Mouse (Mus musculus) intestine, postnatal 0 days (tissue): Measurements from ENCODE around the gene Lce1c. TPM values are rescaled to one million over a fixed set of nuclear protein-coding genes. Genes with fewer than 3 reads are reported as not detected.

ENCODE experiments used
- ATAC-seq: fragments of 200-750 bp; cut with Nextera tagmentation; 2 replicates; pipeline ENCODE4 v1.8.0; 2017; ENCODE audit warnings: mild to moderate bottlenecking, moderate TSS enrichment, moderate library complexity
- H3K27ac ChIP-seq: fragments of 300-500 bp; sonication (generic); 2 replicates; pipeline ENCODE4 v1.5.1; 2014; ENCODE audit warnings: mild to moderate bottlenecking, low read depth, low read length, moderate library complexity
- H3K27me3 ChIP-seq: fragments of 300-500 bp; sonication (generic); replicated peaks from 2 replicates; pipeline ENCODE4 v1.6.1; 2014; ENCODE audit warnings: low read length, mixed read lengths; ENCODE audit not compliant: control insufficient read depth, insufficient read depth
- H3K36me3 ChIP-seq: fragments of 300-500 bp; sonication (generic); 2 replicates; pipeline ENCODE4 v1.6.1; 2014; ENCODE audit warnings: mild to moderate bottlenecking, moderate library complexity; ENCODE audit not compliant: control insufficient read depth, insufficient read depth
- H3K4me1 ChIP-seq: fragments of 300-500 bp; sonication (generic); replicated peaks from 2 replicates; pipeline ENCODE4 v1.6.1; 2014; ENCODE audit warnings: antibody characterized with exemption, low read length, mixed read lengths; ENCODE audit not compliant: control insufficient read depth, insufficient read depth
- H3K4me2 ChIP-seq: fragments of 300-500 bp; sonication (generic); replicated peaks from 2 replicates; pipeline ENCODE4 v1.6.1; 2014; ENCODE audit warnings: low read depth, mild to moderate bottlenecking, moderate library complexity
- H3K4me3 ChIP-seq: fragments of 300-500 bp; sonication (generic); 2 replicates; pipeline ENCODE4 v1.5.1; 2014; ENCODE audit warnings: low read depth, low read length
- H3K9ac ChIP-seq: fragments of 300-500 bp; sonication (generic); 2 replicates; pipeline ENCODE4 v1.6.1; 2014; ENCODE audit warnings: mild to moderate bottlenecking, low read depth, low read length
- H3K9me3 ChIP-seq: fragments of 300-500 bp; sonication (generic); 2 replicates; pipeline ENCODE4 v1.6.1; 2016; ENCODE audit warnings: mixed run types; ENCODE audit not compliant: control insufficient read depth
- CTCF ChIP-seq: sonication (generic); IDR thresholded peaks from 2 replicates; pipeline ENCODE4 v1.5.1; 2016; ENCODE audit warnings: low read depth, mild to moderate bottlenecking, control low read depth, antibody characterized with exemption, moderate library complexity
- WGBS: fragments of 180-500 bp; shearing (Covaris S2); extraction: QIAGEN DNeasy Blood & Tissue Kit; methylation state at CpG from one replicate; pipeline ENCODE4 v1.1.7; 2014; 5-methylcytosine and 5-hydroxymethylcytosine counted together
- polyA plus RNA-seq: library from polyadenylated mRNA; unstranded; fragments of >200 nt; fragmentation: Nextera tagmentation; extraction: Ambion mirVana; gene quantifications from 2 replicates; pipeline ENCODE4 v1.2.1, GENCODE M21; 2015

Lce1c gene
- polyA plus RNA-seq, 1 experiment from 2014 or later: not detected

DNA sequence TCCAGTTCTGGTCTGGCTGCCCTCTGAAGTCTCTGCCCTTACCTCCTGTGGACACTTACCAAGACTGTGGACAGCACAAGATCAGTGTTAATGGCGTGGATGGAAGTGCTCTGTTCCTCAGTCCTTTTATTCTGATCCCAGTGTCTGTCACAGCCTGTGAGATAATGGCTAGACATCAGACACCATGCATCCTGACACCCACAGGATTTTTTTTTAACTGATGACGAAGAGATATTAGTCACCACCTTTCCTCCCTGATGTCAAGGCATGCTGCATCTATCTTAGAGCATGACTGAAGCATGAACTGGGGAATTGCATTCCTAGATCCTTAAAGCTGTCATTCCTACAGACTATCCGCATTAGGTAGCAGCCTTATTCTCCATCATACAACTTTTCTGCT lies 41.2 kb downstream of the Lce1c start, which contains the start of gene Lce1f:
Gene Lce1f, minus strand, starts transcription at position 101 of the 400 bp plus-strand sequence.
- no peak for ATAC-seq
- Histone ChIP-seq H3K4me1 (no peaks in the 10 kb centered on the region), H3K4me2 (no peak within 1 kb of the TSS), H3K4me3 (no peak within 1 kb of the TSS), H3K36me3 (no peaks in the 10 kb centered on the region), H3K9ac (no peak within 1 kb of the TSS), H3K9me3 (no peaks in the 10 kb centered on the region), H3K27me3 (no peaks in the 10 kb centered on the region), H3K27ac (no peak within 1 kb of the TSS)
- 67% methylated on average over 3 of the region's 3 CpGs for WGBS
- no peak for TF ChIP-seq CTCF

DNA sequence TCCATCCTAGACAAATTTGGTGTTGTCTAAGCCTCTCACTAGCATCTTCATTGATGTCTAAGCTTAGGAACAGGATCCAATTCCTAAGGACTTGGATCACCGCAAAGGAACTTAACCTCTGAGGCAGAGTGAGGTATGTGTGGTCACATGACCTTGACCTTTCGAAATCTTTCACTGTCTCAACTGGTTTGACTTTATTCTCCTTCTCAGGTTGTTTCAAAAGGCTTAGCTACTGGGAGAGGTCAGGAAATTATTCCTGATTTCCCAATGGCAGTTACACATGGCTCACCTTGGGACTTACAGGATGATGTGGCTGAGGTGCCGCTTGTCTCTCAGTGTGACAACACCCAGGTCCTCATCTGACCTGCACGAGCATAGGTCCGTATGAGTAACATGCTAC lies 43.6 kb downstream of the Lce1c start:
- no peak for ATAC-seq
- no peak for TF ChIP-seq CTCF
- no peaks in the 10 kb centered on the region for H3K9me3 ChIP-seq
- H3K9ac ChIP-seq: no peak overlapping the region
- no peaks in the 10 kb centered on the region for H3K4me1 ChIP-seq
- no peak overlapping the region for H3K27ac ChIP-seq
- WGBS: 80% methylated on average over 5 of the region's 5 CpGs
- no peaks in the 10 kb centered on the region for H3K27me3 ChIP-seq
- H3K4me3 ChIP-seq: no peak overlapping the region
- no peak overlapping the region for H3K4me2 ChIP-seq
- H3K36me3 ChIP-seq: no peaks in the 10 kb centered on the region

Other genes starting within 250 kb of the Lce1c start
- gene Gm9774, start 249.8 kb upstream of the Lce1c start, polyA plus RNA-seq: 7.5 and 8.9 TPM in 2 replicates
- not detected in 2 replicates for gene Sprr2k, start 246.7 kb upstream of the Lce1c start, polyA plus RNA-seq
- gene Sprr1b, start 240.5 kb upstream of the Lce1c start, polyA plus RNA-seq: not detected in 2 replicates
- not detected in 2 replicates for gene Sprr3, start 220.5 kb upstream of the Lce1c start, polyA plus RNA-seq
- 3.8 and 5.4 TPM in 2 replicates for gene Sprr1a, start 193.4 kb upstream of the Lce1c start, polyA plus RNA-seq
- not detected in 2 replicates for gene Sprr4, start 178.8 kb upstream of the Lce1c start, polyA plus RNA-seq
- gene 2310046K23Rik, start 144.7 kb upstream of the Lce1c start, polyA plus RNA-seq: not detected in 2 replicates
- gene Ivl, start 105.5 kb upstream of the Lce1c start, polyA plus RNA-seq: 0.47 and 0.80 TPM in 2 replicates
- gene Smcp, start 90.2 kb upstream of the Lce1c start, polyA plus RNA-seq: 96.4 and 137 TPM in 2 replicates
- gene 2210017I01Rik, start 71.8 kb upstream of the Lce1c start, polyA plus RNA-seq: 0.18 and 0.34 TPM in 2 replicates
- gene Lce6a, start 57.6 kb upstream of the Lce1c start, polyA plus RNA-seq: 1.8 and 2.1 TPM in 2 replicates
- 0.46 and 0.73 TPM in 2 replicates for gene Lce1a1, start 30.9 kb upstream of the Lce1c start, polyA plus RNA-seq
- gene Lce1b, start 22.3 kb upstream of the Lce1c start, polyA plus RNA-seq: not detected in 2 replicates
- gene Lce1a2, start 8.9 kb upstream of the Lce1c start, polyA plus RNA-seq: not detected in 2 replicates
- gene Lce1d, start 8.0 kb downstream of the Lce1c start, polyA plus RNA-seq: not detected in 2 replicates
- gene Lce1e, start 29.8 kb downstream of the Lce1c start, polyA plus RNA-seq: not detected in 2 replicates
- not detected in 2 replicates for gene Lce1f, start 41.1 kb downstream of the Lce1c start, polyA plus RNA-seq
- not detected in 2 replicates for gene Gm38119, start 59.8 kb downstream of the Lce1c start, polyA plus RNA-seq
- gene Lce1g, start 73.1 kb downstream of the Lce1c start, polyA plus RNA-seq: not detected in 2 replicates
- gene Lce1h, start 85.8 kb downstream of the Lce1c start, polyA plus RNA-seq: not detected in 2 replicates
- gene Lce1i, start 99.7 kb downstream of the Lce1c start, polyA plus RNA-seq: not detected in 2 replicates
- gene Lce1j, start 111.3 kb downstream of the Lce1c start, polyA plus RNA-seq: not detected in 2 replicates
- not detected in 2 replicates for gene Lce1k, start 128.6 kb downstream of the Lce1c start, polyA plus RNA-seq
- not detected in 2 replicates for gene Kprp, start 148.0 kb downstream of the Lce1c start, polyA plus RNA-seq
- not detected in 2 replicates for gene Lce1l, start 172.0 kb downstream of the Lce1c start, polyA plus RNA-seq
- gene 2310050C09Rik, start 191.0 kb downstream of the Lce1c start, polyA plus RNA-seq: not detected in 2 replicates
- gene Lce3a, start 247.0 kb downstream of the Lce1c start, polyA plus RNA-seq: not detected in 2 replicates